Mouse (Mus musculus): ENCODE measurements around the gene Tubgcp4. TPM values are rescaled to one million over a fixed set of nuclear protein-coding genes. Genes with fewer than 3 reads are reported as not detected.

The Tubgcp4 gene
- total RNA-seq, 2 experiments from 2014 or later: 16.4 to 21.3 TPM

DNA sequence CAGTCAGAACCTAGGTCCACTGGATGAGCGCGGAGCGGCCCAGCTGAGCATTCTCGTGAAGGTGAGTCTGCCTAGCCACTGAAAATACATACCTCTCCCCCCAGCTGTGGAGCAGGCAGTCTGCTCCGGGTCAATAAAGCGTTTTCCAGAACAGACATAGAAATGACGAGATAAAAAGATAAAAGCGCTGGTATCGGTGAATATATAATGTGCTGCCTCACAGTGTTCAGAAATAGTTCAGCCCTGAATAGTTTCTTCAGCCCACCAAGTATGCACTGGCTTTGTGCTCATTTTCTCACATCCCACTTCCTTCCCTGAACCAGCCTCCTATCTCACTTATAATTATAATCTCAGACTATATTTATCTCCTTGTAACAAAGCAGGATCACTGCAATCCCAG lies 25.0 kb downstream of the Tubgcp4 start:
- DNase-seq: no peak

DNA sequence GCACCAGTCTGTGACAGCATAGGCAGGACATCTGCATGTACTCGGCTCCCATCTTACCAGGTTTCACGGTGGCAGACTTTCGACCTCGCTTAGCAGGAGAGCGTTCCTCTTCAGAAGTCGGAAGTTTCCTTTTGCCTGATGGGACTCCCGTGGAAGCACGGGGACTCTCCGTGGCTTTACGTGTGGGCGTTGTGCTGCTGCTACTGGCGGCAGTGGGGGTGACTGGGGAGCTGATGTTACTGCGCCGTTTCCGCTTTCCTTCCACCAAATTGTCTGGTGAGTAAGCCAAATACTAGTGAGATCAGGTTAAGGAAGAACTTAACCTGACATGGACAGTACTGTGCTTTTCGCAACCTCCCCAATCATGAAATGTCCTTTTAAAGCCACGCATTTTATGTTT lies 33.8 kb downstream of the Tubgcp4 start:
- DNase-seq: no peak

DNA sequence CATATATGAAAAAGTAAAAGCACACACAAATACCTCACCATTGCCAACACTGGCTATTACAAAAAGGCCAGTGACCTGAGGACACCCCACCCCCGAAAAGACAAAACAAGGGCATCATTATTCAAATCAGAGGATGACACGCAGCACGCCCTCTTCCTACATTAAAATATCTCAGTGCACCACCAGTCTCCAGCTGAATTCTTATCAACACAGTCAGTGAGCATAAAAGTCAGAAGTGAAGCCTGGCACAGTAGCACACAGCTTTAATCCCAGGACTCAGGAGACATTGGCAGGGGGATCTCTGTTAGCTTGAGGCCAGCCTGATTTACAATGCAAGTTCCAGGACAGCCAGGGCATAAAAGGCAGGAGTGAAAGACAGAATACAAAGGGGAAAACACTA lies 36.1 kb downstream of the Tubgcp4 start:
- no peak for DNase-seq

DNA sequence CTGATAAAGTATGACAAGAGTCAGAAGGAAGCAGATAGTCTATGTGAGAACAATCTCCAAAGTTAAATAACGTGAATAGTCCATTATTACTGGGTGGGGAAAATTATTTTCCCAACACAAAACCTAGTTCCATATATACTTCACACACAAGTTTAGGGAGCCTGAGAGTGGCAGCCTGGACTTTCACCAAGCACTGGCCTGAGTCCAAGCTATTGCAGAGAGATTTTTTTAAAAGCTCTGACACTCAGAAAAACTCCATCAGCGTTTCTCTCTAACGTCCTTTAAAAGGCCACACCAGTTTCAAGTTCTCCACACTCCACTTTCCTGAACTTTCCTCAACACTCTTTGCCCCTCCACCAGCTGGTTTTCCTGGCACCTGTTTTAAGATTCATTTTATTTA lies 44.0 kb downstream of the Tubgcp4 start:
- DNase-seq: peak in 1 of 2 experiments; percentile 30

DNA sequence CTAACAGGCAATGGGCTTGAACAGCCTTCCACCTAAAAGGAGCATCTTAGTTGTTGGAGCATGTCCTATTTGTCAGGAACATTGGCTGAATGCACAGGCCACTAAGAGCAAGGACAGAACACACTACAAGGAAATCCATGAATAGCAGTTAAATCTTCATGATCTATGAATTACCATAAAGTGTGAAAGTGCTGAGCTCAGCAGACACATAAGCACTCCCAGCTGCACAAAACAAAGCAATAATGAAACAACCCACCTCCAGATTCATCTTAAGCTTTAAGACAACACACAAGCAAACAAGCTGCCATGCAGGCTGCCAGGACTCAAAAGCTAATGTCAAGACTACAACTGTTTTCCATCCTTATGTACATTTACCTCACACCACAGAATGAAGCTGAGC lies 48.7 kb downstream of the Tubgcp4 start:
- DNase-seq: no peak

DNA sequence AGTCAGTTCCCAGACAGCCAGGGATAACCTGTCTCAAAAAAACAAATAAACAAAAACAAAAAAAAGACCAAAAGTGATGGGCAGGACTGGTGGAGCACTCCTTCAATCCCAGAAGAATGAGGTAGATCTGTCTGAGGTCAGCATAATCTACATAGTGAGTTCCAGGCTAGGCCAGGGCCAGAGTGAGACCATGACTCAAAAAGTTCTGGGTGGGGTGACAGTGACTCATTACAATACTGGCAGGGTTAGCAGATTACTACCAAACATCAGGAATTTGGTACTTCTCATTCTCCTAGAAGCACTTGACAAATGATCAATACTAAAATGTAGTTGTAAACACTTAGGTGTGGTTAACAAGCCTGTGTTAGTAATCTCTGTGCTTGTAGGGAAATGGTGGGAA lies 49.5 kb downstream of the Tubgcp4 start:
- no peak for DNase-seq

DNA sequence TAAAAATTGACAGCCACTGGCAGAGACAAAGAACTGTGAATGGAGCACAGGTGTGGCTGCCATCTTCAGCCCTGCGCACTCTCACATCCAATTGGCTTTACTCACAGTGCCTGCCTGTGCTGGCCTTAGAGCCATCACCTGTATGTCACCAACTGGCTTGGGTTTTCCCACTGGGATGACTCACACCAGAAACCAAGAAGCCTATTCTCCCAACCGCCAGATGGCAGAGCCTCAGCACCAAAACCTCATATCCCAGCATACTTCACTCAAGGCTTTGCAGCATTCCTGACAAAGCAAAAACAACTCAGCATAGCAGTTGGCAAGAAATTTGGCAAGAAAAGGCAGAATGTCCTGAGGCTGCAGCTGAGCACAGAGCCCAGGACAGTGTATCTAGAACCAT lies 52.6 kb downstream of the Tubgcp4 start:
- no peak for DNase-seq

DNA sequence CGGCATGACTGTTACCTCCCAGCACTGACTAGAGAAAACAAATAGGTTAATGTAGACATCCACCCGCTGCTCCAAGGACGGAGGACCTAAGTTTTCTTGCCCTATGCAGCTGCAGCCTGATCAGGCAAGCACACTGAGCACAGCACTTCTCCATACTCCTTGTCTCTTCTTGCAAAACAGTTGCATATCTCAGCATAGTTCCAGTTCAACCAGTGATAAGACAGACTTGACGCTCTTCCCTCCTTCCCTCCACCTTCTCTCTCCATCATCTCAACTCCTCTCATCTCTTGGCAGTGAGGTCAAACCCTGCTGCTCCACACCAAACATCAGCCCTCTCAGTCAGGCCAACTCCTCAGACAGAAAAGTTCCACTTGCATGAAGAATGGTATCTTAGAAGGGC lies 57.7 kb downstream of the Tubgcp4 start:
- no peak for DNase-seq

DNA sequence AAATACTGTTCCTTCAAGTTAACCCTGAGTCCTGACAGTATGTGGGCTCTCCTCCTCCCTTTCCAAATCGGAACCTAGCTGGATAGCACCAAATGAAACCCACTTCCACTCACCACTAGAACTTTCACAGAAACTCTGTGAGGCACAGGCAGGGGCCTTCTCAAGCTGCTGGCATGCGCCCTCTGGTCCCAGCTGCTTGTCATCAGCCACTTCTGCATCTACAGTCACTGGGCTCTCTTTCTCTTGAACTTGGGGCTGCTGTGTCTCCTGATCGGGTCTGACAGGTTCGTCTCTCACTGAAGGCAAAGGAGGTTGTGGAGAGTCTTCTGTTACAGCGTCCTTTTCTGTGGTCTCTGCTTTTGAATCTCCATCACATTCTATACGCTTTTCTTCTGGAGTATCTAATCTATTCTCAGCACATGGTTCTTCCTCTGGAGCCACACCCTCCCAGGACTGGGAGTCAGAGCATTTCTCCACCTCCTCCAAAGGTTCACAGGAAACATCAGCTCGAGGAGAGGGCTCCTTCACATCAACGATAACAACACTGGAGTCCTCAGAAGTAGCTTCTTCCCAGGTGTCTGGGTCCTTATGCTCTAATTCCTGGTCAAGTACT lies 65.1 kb downstream of the Tubgcp4 start:
- DNase-seq: no peak

DNA sequence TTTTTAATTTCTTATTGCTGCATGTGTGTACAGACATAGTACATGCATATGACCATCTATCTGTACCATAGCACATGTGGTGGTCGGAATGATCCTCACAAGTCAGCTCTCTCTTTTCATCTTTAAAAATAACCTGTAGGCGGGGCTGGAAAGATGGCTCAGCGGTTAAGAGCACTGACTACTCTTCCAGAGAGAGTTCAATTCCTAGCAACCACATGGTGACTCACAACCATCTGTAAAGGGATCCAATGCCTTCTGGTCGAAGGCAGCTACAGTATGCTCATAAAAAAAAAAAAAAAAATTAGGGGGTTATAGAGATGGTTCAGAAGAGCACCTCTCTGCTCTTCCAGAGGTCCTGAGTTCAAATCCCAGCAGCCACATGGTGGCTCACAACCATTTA lies 69.0 kb downstream of the Tubgcp4 start:
- no peak for DNase-seq

DNA sequence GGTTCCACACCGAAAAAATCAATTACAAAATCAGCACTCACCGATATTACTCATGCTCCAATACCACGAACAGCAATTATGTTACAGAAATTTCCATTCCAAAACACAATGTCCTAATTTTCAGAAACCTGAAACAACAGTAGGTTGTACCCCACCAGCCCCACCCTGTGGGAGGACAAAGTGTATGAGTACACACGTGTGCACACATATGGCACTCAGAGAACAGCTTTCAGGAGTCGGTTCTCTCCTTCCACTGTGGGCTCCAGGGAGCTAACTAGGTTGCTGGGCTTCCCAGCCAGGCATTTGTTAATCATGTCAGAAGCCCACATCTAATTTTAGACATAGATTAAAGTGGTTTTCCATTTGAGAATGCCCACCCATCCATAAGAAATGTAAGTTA lies 73.6 kb downstream of the Tubgcp4 start:
- no peak for DNase-seq

Other genes starting within 250 kb of the Tubgcp4 start
- gene Ubr1, start 199.9 kb upstream of the Tubgcp4 start, total RNA-seq (2021): 10 to 100 TPM; 18.9 to 21.4 TPM
- 1 to 10 TPM; 3.3 to 3.5 TPM for gene Tmem62, start 193.6 kb upstream of the Tubgcp4 start, total RNA-seq (2021)
- gene Ccndbp1, start 162.3 kb upstream of the Tubgcp4 start, total RNA-seq (2021): 10 to 100 TPM; 32.5 to 35.2 TPM
- under 1 TPM in 1 of 2 experiments, not detected in 1; 0.44 TPM for gene Epb42, start 133.6 kb upstream of the Tubgcp4 start, total RNA-seq (2021)
- gene Tgm5, start 84.8 kb upstream of the Tubgcp4 start, total RNA-seq (2021): not detected
- gene Tgm7, start 60.9 kb upstream of the Tubgcp4 start, total RNA-seq (2021): not detected
- 10 to 100 TPM; 10.3 to 11.2 TPM for gene Adal, start 30.2 kb upstream of the Tubgcp4 start, total RNA-seq (2021)
- gene Lcmt2, start 30.0 kb upstream of the Tubgcp4 start, total RNA-seq (2021): 1 to 10 TPM; 8.8 to 9.4 TPM
- gene Zscan29, start 471 bp downstream of the Tubgcp4 start, total RNA-seq (2021): 1 to 10 TPM; 5.8 to 6.8 TPM
- 10 to 100 TPM; 28.1 to 28.4 TPM for gene Trp53bp1, start 100.8 kb downstream of the Tubgcp4 start, total RNA-seq (2021)
- 1 to 10 TPM; 3.5 to 3.8 TPM for gene Map1a, start 118.9 kb downstream of the Tubgcp4 start, total RNA-seq (2021)
- 10 to 100 TPM; 87.5 to 93.6 TPM for gene Ppip5k1, start 184.7 kb downstream of the Tubgcp4 start, total RNA-seq (2021)
- 1 to 10 TPM; 1.2 to 2.7 TPM for gene Ckmt1, start 187.1 kb downstream of the Tubgcp4 start, total RNA-seq (2021)
- not detected for gene Strc, start 216.5 kb downstream of the Tubgcp4 start, total RNA-seq (2021)
- gene Pdia3, start 243.1 kb downstream of the Tubgcp4 start, total RNA-seq (2021): 100 to 1,000 TPM; 113 to 144 TPM
- 1 to 10 TPM; 3.1 to 4.4 TPM for gene Catsper2, start 243.1 kb downstream of the Tubgcp4 start, total RNA-seq (2021)